Mouse (Mus musculus): ENCODE measurements around the gene Xcr1. TPM values are rescaled to one million over a fixed set of nuclear protein-coding genes. Genes with fewer than 3 reads are reported as not detected.

Xcr1 gene
- total RNA-seq, 2 experiments from 2014 or later = 0.05 TPM; not detected in 1

DNA sequence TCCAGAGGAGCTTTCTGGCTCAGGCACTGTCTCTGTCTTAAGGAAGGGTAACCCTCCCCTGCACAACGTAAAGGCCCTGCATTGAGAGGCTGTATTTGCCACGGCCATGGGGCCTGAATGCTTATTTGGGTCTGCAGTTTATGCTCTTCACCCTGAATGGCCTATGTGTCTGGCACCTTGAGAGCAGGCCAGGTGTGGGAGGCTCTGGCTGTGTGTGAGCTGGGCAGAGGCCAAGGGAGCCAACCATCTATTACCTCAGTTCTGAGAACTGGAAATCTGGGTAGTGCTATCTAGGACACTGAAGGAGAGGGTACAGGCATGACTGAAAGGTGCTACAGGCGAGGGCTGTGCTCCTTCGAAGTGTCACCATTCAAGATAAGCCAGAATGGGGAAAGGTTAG is 47.0 kb downstream of the Xcr1 start:
- DNase-seq = no peak

DNA sequence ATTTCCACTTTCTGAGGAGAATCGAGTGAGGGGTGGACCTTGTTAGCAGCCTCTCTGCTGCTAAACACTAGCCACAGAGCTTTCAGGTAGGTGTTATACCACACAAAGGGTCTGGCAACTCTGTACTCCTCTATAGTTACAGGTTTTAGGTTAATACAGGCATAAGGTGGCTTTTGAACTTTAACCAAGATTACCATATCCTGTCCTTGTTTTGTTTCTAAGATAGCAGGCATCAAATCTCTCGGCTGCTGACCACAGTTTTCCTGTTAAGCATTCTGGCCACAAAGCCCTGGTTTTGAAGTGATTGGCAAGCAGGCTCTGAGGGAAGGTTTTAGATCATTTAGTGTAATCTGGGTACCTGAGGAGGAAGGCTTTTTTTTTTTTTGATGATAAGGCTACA is 47.5 kb downstream of the Xcr1 start:
- DNase-seq = no peak

DNA sequence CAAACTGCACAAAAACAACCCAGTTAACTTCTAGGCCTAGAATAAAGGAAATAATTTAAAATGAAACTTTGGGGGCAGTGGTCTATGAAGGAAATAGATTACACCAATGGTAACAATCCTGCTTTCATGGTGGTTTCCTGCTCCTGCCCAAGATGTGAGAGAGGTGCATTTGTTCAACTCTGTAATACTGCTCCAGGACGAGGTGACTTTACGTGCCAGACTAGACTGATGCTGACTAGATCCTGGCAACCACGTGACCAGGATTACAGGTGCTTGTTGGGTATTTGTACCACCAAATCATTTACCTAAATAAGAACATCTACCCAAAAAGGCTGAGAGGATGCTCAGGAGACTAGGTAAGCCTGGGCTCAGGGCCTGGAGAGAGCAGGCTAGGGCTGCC is 50.0 kb downstream of the Xcr1 start:
- DNase-seq = no peak

DNA sequence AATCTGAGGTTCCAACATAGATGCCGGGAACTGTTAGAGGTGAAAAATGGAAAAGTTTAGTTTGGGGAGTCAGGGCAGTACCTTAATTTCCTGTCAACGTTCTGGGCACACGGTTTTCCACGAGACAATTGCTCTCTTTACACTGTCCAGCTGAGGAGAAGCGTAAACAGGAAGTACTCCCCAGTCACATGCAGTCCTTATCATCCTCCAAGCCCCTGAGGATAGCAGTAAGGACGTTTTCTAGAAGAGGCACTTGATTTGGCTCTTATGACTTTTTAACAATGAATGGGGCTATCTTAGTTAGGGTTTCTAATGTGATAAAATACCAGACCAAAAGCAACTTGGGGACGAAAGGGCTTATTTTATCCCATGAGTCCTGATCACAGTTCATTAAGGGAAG is 53.2 kb downstream of the Xcr1 start:
- DNase-seq = no peak

DNA sequence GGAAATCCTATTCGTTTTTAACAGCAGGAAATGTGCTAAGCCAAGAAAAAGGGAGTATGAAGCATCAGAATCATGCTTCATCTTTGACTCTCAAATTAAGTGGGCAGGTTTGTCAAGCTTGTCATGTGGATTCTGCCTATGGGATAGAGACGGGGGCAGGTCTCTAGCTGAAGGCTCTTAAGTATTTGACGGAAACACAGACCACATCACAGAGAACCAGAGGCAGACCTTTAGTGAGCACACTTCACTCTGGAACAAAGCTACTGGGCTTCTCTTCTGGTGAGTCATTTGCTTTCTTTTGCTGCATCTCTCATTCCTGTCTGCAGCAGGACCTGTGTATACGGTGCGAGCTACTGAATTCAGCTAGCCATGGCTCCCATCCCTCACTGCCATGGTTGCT is 55.6 kb downstream of the Xcr1 start, which contains the start of gene Cxcr6:
Gene Cxcr6 (plus strand): TSS at position 209 of the 400 bp plus-strand sequence.
- DNase-seq = no peak

DNA sequence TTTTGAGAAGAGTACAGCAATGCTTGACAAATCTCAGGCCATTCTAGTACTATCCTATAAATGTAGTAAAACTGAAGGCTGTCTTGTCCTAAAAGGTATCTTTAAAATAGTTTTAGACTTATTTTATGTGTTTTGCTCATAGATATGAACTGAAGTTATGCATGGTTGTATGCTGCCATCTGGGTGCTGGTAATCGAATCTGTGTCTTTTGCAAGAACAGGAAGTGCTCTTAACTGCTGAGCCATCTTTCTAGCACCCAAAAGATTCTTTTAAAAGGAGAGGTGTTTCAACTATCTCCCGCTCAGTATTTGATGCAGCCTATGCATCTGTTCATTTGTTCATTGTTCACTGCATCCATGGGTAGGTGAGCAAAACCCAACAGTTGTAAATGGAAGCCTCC is 56.6 kb downstream of the Xcr1 start:
- DNase-seq = no peak

DNA sequence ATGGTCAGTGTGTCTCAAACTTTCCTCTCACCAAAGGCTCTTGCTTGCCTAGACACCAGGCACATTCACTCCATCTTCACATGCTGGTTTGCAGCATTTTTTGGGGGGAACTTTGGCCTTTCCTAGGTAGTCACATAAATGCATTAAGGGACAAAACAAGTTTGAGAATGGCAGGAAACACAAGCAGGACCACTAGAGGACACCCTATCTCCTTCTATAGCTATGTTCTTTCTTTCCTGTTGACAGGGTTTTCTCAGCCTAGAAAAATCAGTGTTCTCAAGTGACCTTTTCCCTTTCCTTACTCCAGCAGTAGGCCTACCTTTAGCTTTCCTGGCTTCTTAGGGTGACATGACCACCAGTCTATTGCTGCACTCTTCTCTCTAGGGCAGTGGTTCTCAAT is 58.9 kb downstream of the Xcr1 start:
- DNase-seq = no peak

DNA sequence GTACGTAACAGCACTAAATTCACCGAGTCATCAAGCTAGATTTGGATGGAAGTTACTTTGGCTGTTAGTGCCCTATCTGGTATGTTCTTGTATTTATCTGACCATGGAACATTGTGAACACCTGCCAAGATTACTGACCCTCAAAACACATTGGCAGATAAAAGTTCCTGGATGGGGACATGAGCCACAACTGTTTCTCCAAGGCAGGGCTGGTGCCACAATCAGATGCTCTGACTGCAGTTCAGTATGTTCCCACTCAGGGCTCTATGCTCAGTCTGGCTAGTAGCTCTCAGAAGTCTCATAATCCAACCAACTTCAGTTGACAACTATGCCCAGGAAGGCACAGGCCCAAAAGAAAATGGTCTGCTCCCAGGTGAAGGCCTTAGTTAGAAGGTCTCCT is 59.4 kb downstream of the Xcr1 start:
- no peak for DNase-seq

Other genes with a start within 250 kb of the Xcr1 start
- not detected for gene Slc6a20b, start 229.5 kb downstream of the Xcr1 start, total RNA-seq (2021)
- gene Ccr9, start 183.6 kb downstream of the Xcr1 start, total RNA-seq (2021) = under 1 TPM; 0.09 to 0.11 TPM
- under 1 TPM in 1 of 2 experiments, not detected in 1; 0.20 TPM for gene Slc6a20a, start 183.1 kb downstream of the Xcr1 start, total RNA-seq (2021)
- 10 to 100 TPM; 19.4 to 25.0 TPM for gene Lztfl1, start 144.3 kb downstream of the Xcr1 start, total RNA-seq (2021)
- not detected for gene Cxcr6, start 55.6 kb downstream of the Xcr1 start, total RNA-seq (2021)
- gene Fyco1, start 10.1 kb downstream of the Xcr1 start, total RNA-seq (2021) = 100 to 1,000 TPM; 158 to 173 TPM
- gene Ccr1, start 106.7 kb upstream of the Xcr1 start, total RNA-seq (2021) = 1 to 10 TPM; 1.4 to 3.3 TPM
- not detected for gene Ccr1l1, start 116.4 kb upstream of the Xcr1 start, total RNA-seq (2021)
- gene Ccr3, start 159.9 kb upstream of the Xcr1 start, total RNA-seq (2021) = under 1 TPM in 1 of 2 experiments, not detected in 1; 0.18 TPM
- gene Ccr2, start 239.9 kb upstream of the Xcr1 start, total RNA-seq (2021) = 1 to 10 TPM in 1 of 2 experiments, under 1 TPM in 1; 0.82 to 1.6 TPM